Mouse (Mus musculus): ENCODE measurements around the gene Trim15. TPM values are rescaled to one million over a fixed set of nuclear protein-coding genes. Genes with fewer than 3 reads are reported as not detected.

The Trim15 gene
- polyA plus RNA-seq (2015; fragmentation: Nextera tagmentation; extraction: Ambion mirVana) = 0.43 and 0.61 TPM in 2 replicates

DNA sequence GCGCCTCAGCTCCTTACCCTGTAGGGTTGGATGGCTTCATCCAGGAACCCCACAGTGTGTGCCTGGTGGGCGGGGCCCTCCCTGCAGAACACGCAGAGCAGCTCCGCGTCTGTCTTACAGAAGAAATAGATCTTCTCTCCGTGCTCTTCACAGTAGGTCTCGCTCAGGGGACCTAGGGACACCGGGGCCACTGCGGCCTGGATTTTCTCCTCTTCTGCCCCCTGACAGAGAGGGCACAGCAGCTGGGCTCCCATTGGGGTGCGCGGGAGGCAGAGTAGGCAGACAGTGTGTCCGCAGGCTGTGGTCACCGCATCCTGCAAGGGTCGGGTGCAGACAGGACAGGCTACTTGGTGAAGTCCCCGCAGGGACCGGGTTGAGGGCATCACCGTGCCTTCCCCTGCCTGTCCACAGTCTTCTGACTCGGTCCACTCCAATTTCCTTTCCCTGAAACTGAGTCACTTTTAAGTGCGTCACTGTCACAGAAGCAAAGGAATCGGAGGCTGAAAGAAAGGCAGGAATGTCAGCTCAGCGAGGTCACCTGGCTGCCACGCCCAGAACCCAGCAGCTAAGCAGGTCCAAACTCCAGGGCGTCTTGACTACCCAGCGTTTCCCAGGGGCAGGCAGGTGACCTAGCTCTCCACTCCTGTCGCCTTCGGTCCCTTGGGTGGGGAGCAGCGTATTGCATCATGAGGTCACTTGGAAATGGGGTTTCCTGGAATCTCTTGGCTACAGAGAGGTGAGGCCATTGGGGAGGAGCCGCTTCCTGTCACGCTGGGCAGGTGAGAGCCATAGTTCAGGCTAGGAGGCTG is at the start of gene Trim15:
Trim15 (minus strand) TSS at position 492 of the 809 bp plus-strand sequence.
- Histone ChIP-seq H3K27me3 (peaks cover 24% of the 10 kb centered on the region), H3K9me3 (no peaks in the 10 kb centered on the region), H3K9ac (peak within 1 kb of the TSS; percentile 6; the same call in 1 of the 2 replicates), H3K27ac (replicated peaks) (no peak within 1 kb of the TSS), H3K4me2 (peak within 1 kb of the TSS; percentile 49), H3K36me3 (no peaks in the 10 kb centered on the region), H3K4me1 (replicated peaks) (0 out of 2 replicates have a peak, but pooled peaks cover 7% of the 10 kb centered on the region), H3K4me3 (peak within 1 kb of the TSS; percentile 23)
- WGBS = 16% methylated on average over 29 of the region's 29 CpGs
- peak; percentile 37; the same call in 1 of the 2 replicates for ATAC-seq (ENCODE audit: low read depth)

DNA sequence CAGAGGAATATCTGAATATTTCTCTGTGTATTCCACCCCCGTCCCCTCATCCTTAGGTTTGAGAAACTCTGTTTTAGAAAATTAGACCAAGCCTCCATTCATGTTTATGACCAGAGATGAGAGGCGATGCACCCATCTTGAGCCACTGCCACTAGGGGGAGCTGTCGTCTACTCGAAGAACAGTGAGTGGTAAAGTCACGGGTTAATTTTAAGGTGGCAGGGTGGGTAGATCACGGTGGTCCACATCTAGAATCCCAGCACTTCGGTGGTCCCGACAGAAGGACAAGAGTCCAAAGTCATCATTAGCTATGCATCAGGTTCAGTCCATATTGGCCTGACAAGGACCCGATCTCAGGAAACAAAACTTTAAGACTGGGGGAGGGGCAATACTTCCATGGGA is 48.1 kb upstream of the Trim15 start:
- H3K36me3 ChIP-seq = no peaks in the 10 kb centered on the region
- H3K27ac ChIP-seq (replicated peaks) = no peak overlapping the region
- H3K27me3 ChIP-seq = no peaks in the 10 kb centered on the region
- no peak for ATAC-seq (ENCODE audit: low read depth)
- H3K9ac ChIP-seq = no peak overlapping the region
- no peak overlapping the region for H3K4me3 ChIP-seq
- no peaks in the 10 kb centered on the region for H3K4me1 ChIP-seq (replicated peaks)
- 15% methylated on average over 9 of the region's 9 CpGs for WGBS
- no peak overlapping the region for H3K4me2 ChIP-seq
- no peaks in the 10 kb centered on the region for H3K9me3 ChIP-seq

DNA sequence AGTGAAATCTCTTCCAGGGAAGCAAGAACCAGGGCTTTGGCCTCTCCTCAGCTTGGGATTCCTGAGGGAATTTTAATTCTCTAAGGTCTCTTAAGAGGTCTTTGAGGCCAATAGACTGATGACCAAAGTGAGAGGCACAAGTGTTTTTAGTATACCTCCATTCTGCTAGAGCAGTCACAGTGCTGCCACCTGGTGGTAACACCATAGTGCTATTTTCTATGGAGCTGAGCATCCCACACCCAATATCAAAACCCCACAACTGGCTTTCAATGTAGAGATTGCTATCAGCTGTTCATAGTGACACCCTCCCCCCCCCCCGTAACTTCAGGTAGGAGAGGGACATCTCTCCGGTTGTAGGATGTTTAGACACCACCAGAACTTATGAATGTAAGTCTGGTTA is 47.1 kb upstream of the Trim15 start:
- no peak overlapping the region for H3K4me2 ChIP-seq
- H3K36me3 ChIP-seq = no peaks in the 10 kb centered on the region
- H3K27ac ChIP-seq (replicated peaks) = no peak overlapping the region
- H3K4me1 ChIP-seq (replicated peaks) = no peaks in the 10 kb centered on the region
- 10% methylated on average over 2 of the region's 2 CpGs for WGBS
- H3K4me3 ChIP-seq = no peak overlapping the region
- H3K9ac ChIP-seq = no peak overlapping the region
- no peaks in the 10 kb centered on the region for H3K27me3 ChIP-seq
- ATAC-seq (ENCODE audit: low read depth) = 0 out of 2 replicates have a peak, but pooled peaks have one; percentile 47
- H3K9me3 ChIP-seq = no peaks in the 10 kb centered on the region

DNA sequence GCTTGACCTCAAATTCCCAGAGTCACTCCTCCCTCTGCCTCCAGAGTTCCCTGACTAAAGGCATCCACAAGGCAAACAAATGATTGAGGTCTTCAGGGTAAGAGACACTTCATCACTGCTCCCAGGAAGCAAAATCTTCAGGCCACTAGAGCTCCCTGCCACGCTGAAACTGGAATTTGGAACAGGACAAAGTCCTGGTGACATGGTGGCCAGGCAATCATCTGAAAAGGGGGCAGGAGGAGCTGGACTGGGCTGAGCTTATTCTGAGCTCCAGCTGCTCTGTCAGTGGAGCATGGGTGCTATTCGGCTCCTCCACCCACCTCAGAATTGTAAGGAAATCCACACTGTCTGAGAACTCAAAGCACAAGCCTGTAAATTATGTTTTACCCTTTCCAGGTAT is 45.0 kb upstream of the Trim15 start:
- 79% methylated on average over 2 of the region's 2 CpGs for WGBS
- ATAC-seq (ENCODE audit: low read depth) = no peak

DNA sequence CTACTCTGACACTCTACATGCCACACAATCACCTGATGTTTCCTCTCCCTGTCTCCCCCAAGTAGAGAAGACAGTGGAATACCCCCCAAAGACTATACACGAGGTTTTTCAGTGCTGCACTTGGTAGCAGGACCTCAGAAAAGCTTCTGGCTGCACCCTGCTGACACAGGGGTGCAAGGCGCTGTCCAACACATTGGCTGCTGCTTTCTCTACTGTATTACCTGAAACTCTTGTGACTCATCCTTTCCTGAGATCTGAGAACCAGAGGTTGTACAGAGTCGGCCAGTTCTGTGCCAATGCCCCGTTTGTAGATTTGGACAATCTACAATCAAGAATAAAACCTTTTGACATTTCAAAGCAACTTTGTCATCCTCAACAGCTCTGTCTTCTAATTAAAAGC is 42.8 kb upstream of the Trim15 start:
- 66% methylated on average over 4 of the region's 4 CpGs for WGBS
- no peaks in the 10 kb centered on the region for H3K36me3 ChIP-seq
- H3K27ac ChIP-seq (replicated peaks) = no peak overlapping the region
- ATAC-seq (ENCODE audit: low read depth) = no peak
- no peaks in the 10 kb centered on the region for H3K9me3 ChIP-seq
- H3K4me1 ChIP-seq (replicated peaks) = no peaks in the 10 kb centered on the region
- no peak overlapping the region for H3K9ac ChIP-seq
- H3K4me2 ChIP-seq = no peak overlapping the region
- H3K4me3 ChIP-seq = no peak overlapping the region
- H3K27me3 ChIP-seq = no peaks in the 10 kb centered on the region

More for the DNA sequence above, 45.0 kb upstream of the Trim15 start:
- H3K36me3 ChIP-seq = no peaks in the 10 kb centered on the region
- no peaks in the 10 kb centered on the region for H3K9me3 ChIP-seq
- H3K27me3 ChIP-seq = no peaks in the 10 kb centered on the region
- H3K9ac ChIP-seq = no peak overlapping the region
- H3K4me1 ChIP-seq (replicated peaks) = no peaks in the 10 kb centered on the region
- no peak overlapping the region for H3K4me2 ChIP-seq
- H3K4me3 ChIP-seq = no peak overlapping the region
- no peak overlapping the region for H3K27ac ChIP-seq (replicated peaks)

DNA sequence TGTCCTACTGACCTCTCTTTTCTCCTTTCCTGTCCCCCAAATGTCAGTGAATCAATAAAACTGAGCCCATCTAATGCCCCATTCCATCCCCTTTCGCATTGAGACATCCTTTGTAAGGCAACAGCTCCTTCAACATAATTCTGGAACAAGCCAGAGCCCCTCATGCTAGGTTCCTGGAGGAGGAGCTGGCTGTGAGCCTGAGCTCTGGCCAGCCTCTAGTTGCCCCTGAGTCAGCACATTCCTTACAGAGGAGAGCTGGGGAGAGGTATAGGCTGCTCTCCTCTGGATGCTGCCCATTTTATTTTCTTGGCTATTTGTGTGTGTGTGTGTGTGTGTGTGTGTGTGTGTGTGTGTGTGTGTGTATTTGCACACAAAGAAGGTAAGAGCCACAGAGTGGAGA is 41.2 kb upstream of the Trim15 start:
- Histone ChIP-seq H3K4me2 (no peak overlapping the region), H3K4me3 (no peak overlapping the region), H3K36me3 (no peaks in the 10 kb centered on the region), H3K27ac (replicated peaks) (no peak overlapping the region), H3K9me3 (no peaks in the 10 kb centered on the region), H3K9ac (no peak overlapping the region), H3K27me3 (no peaks in the 10 kb centered on the region), H3K4me1 (replicated peaks) (no peaks in the 10 kb centered on the region)
- WGBS = 58% methylated on average over 1 of the region's 1 CpGs
- ATAC-seq (ENCODE audit: low read depth) = no peak

DNA sequence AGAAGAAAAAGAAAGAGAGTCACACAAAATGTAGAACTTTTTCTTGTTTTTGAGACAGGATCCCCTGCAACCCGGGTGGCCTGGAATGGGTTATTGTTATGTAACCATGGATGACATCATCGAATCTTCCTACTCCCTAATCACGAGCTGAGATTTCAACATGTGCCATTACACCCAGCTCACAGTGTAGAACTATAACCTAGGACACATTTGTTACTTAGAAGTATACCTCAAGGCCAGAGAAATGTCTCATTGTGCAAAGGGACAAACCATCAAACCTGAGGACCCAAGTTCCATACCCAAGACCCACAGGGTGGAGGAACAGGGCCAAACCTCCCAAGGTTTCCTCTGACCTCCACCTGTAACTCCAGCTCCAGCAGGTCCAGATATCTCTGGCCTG is 36.6 kb upstream of the Trim15 start:
- ATAC-seq (ENCODE audit: low read depth) = no peak
- Histone ChIP-seq H3K9me3 (no peaks in the 10 kb centered on the region), H3K4me1 (replicated peaks) (no peaks in the 10 kb centered on the region), H3K27me3 (no peaks in the 10 kb centered on the region), H3K9ac (no peak overlapping the region), H3K4me2 (no peak overlapping the region), H3K4me3 (no peak overlapping the region), H3K27ac (replicated peaks) (no peak overlapping the region), H3K36me3 (no peaks in the 10 kb centered on the region)
- 80% methylated on average over 3 of the region's 3 CpGs for WGBS

DNA sequence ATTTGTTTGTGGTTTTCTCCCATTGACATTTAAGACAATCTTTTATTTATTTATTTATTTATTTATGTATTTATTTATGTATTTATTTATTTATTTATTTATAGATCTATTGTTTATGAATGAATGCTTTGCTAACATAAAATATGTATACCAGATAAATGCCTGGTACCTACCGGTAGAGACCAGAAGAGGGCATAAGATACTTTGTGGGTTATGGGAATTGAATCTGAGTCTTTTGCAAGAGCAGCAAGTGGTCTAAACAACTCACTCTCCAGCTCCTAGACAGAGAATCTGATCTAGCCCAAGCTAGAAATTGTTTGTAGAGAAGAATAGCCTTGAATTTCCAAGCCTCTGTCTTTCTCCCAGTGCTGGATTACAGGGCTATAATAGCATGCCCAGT is 33.7 kb upstream of the Trim15 start:
- ATAC-seq (ENCODE audit: low read depth) = no peak
- Histone ChIP-seq H3K27ac (replicated peaks) (no peak overlapping the region), H3K36me3 (no peaks in the 10 kb centered on the region), H3K4me2 (no peak overlapping the region), H3K9ac (no peak overlapping the region), H3K4me3 (no peak overlapping the region), H3K4me1 (replicated peaks) (no peaks in the 10 kb centered on the region), H3K9me3 (no peaks in the 10 kb centered on the region), H3K27me3 (no peaks in the 10 kb centered on the region)
- 42% methylated on average over 1 of the region's 1 CpGs for WGBS

DNA sequence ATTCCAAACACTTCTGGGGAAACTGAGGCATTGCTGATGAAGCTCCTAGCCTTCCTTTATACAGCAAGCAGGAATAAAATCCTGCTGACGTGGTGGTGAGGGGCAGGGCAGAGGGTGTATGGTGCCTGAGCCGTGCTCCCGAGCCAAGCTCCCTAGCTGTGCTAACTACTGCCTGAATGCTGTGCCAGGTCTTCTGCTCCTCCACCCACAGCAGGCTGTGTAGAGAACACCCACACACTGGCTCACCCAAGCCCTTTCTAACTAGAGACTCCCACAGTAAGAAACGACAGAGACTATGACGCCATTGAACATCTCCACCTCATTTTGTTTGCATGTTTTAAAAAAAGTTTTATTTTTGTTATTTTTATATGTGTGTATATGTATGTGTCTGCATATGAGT is 33.0 kb upstream of the Trim15 start:
- H3K4me2 ChIP-seq = no peak overlapping the region
- H3K27ac ChIP-seq (replicated peaks) = no peak overlapping the region
- H3K4me1 ChIP-seq (replicated peaks) = no peaks in the 10 kb centered on the region
- H3K9ac ChIP-seq = no peak overlapping the region
- no peaks in the 10 kb centered on the region for H3K9me3 ChIP-seq
- H3K4me3 ChIP-seq = no peak overlapping the region
- no peaks in the 10 kb centered on the region for H3K36me3 ChIP-seq
- ATAC-seq (ENCODE audit: low read depth) = no peak
- H3K27me3 ChIP-seq = no peaks in the 10 kb centered on the region
- 82% methylated on average over 5 of the region's 5 CpGs for WGBS

DNA sequence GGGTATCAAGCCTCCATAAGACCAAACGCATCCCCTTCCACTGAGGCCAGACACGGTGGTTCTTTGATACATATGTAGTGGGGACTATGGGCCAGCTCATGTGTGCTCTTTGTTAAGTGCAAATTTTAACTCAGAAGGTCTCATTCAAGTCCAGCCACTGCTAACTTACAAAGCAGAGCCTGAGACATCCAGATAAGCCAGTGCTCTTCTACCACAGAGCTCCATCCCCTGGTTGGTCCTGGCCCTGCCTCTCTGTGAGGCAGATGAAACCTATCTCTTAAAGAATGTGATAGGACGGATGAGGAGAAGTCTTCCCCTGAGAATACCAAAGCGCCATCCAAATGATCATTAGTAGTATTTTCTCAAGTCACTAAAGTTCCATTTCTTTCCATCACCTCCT is 32.4 kb upstream of the Trim15 start:
- Histone ChIP-seq H3K9me3 (no peaks in the 10 kb centered on the region), H3K9ac (no peak overlapping the region), H3K4me2 (no peak overlapping the region), H3K27ac (replicated peaks) (no peak overlapping the region), H3K36me3 (no peaks in the 10 kb centered on the region), H3K4me1 (replicated peaks) (no peaks in the 10 kb centered on the region), H3K4me3 (no peak overlapping the region), H3K27me3 (no peaks in the 10 kb centered on the region)
- ATAC-seq (ENCODE audit: low read depth) = no peak
- WGBS = 91% methylated on average over 4 of the region's 4 CpGs

DNA sequence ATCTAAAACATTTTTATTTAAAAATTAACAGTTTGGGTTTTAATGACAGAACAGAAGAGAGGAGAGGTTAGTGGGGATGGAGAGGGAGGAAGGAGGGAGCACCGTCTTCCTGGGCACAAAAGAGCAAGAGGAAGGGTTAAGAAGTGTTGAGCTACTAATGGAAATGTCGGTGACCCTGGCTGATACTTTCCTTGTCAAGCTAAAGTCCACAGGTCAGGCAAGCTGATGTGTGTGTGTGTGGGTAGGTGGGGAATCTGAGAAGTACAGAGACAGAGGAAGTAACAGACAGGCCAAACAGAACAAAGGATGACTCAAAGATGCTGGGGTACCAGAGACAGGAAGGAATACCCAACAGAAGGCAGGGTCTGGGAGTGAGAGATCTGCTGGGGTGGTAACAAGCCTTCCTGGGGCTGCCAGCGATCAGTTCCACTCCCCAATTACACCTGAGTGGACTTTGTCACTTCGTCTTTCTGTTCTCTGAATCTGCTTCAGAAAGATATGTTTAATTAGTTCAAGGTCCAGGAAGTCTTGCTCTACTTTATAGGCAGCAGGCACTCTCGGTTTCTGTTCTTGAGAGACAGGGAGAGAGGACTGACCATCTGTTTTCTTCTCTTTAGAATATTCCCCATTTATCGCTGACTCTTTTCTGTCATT is 30.7 kb upstream of the Trim15 start, which contains the start of gene Trim31:
Trim31 (plus strand) TSS at position 567 of the 654 bp plus-strand sequence.
- H3K9ac ChIP-seq = no peak within 1 kb of the TSS
- no peak within 1 kb of the TSS for H3K4me2 ChIP-seq
- H3K27ac ChIP-seq (replicated peaks) = no peak within 1 kb of the TSS
- H3K27me3 ChIP-seq = no peaks in the 10 kb centered on the region
- 71% methylated on average over 6 of the region's 6 CpGs for WGBS
- H3K9me3 ChIP-seq = no peaks in the 10 kb centered on the region
- no peaks in the 10 kb centered on the region for H3K36me3 ChIP-seq
- H3K4me3 ChIP-seq = no peak within 1 kb of the TSS
- H3K4me1 ChIP-seq (replicated peaks) = no peaks in the 10 kb centered on the region
- ATAC-seq (ENCODE audit: low read depth) = no peak

DNA sequence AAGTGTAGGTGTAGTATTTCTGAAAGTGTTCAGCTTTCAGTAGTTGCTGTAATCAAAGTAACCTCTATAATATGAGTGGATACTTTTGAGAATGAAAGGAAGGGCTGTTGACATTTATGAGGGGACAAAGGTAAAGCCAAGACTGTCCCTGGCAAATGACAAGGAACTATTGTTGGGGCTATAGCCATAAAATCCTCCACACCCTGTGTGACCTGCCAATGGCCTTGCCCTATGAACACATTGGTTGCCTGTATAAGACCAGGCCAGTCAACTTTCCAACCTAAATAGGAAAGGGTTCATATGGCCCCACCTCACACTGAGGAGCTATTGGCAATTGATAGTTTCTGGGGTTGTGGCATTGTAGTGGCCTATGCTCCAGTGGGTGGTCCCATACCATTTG is 30.1 kb upstream of the Trim15 start:
- Histone ChIP-seq H3K4me2 (no peak overlapping the region), H3K27ac (replicated peaks) (no peak overlapping the region), H3K9me3 (no peaks in the 10 kb centered on the region), H3K27me3 (no peaks in the 10 kb centered on the region), H3K36me3 (no peaks in the 10 kb centered on the region), H3K4me3 (no peak overlapping the region), H3K4me1 (replicated peaks) (no peaks in the 10 kb centered on the region), H3K9ac (no peak overlapping the region)
- no peak for ATAC-seq (ENCODE audit: low read depth)

All from neural tube, embryonic 13.5 days (tissue).